Mouse (Mus musculus) spleen, postnatal 14 days (tissue): ENCODE results near the gene Acot7.

Experiments
- DNase-seq, 2 experiments: peaks; one replicate each; pipeline ENCODE4 v3.0.0; 2021 to 2022; ENCODE audit warnings: low spot score in 2 of 2

Acot7 gene

GRCm38 (mm10) chr4:152178916-152179705 is 1.2 kb downstream of the Acot7 start:
- DNase-seq, result no peak

- no peak for DNase-seq
Observed at GRCm38 (mm10) chr4:152179946-152180660, 2.2 kb downstream of the Acot7 start.

- DNase-seq, result no peak
Observed at GRCm38 (mm10) chr4:152182205-152182604, 4.3 kb downstream of the Acot7 start.

GRCm38 (mm10) chr4:152184353-152185035 is 6.6 kb downstream of the Acot7 start:
- DNase-seq, result no peak

- no peak for DNase-seq
Observed at GRCm38 (mm10) chr4:152185137-152185509, 7.2 kb downstream of the Acot7 start.

- no peak for DNase-seq
Observed at GRCm38 (mm10) chr4:152185510-152186204, 7.7 kb downstream of the Acot7 start.

GRCm38 (mm10) chr4:152186205-152187082 is 8.5 kb downstream of the Acot7 start:
- DNase-seq, result no peak

GRCm38 (mm10) chr4:152187142-152187541 is 9.2 kb downstream of the Acot7 start:
- no peak for DNase-seq

GRCm38 (mm10) chr4:152188651-152189050 is 10.7 kb downstream of the Acot7 start:
- DNase-seq, result no peak

- no peak for DNase-seq
Observed at GRCm38 (mm10) chr4:152189071-152189470, 11.1 kb downstream of the Acot7 start.

- no peak for DNase-seq
Observed at GRCm38 (mm10) chr4:152189691-152190090, 11.8 kb downstream of the Acot7 start.

- no peak for DNase-seq
Observed at GRCm38 (mm10) chr4:152190096-152190653, 12.2 kb downstream of the Acot7 start.

GRCm38 (mm10) chr4:152190701-152191100 is 12.8 kb downstream of the Acot7 start:
- no peak for DNase-seq

- DNase-seq, result no peak
Observed at GRCm38 (mm10) chr4:152192569-152192968, 14.6 kb downstream of the Acot7 start.

GRCm38 (mm10) chr4:152194476-152195175 is 16.7 kb downstream of the Acot7 start:
- DNase-seq, result no peak

- DNase-seq, result no peak
Observed at GRCm38 (mm10) chr4:152196276-152196675, 18.3 kb downstream of the Acot7 start.

- no peak for DNase-seq
Observed at GRCm38 (mm10) chr4:152197545-152197944, 19.6 kb downstream of the Acot7 start.

GRCm38 (mm10) chr4:152199617-152200016 is 21.7 kb downstream of the Acot7 start:
- DNase-seq, result no peak

GRCm38 (mm10) chr4:152201492-152201891 is 23.6 kb downstream of the Acot7 start:
- DNase-seq, result no peak

GRCm38 (mm10) chr4:152202418-152202817 is 24.5 kb downstream of the Acot7 start:
- no peak for DNase-seq
